Mouse (Mus musculus) kidney, postnatal 10 days (tissue): ENCODE measurements around the gene Ppat.

ENCODE experiments used
- DNase-seq: peaks from one replicate; pipeline ENCODE4 v3.0.0; 2021; ENCODE audit warnings: mixed read lengths

The Ppat gene

DNA sequence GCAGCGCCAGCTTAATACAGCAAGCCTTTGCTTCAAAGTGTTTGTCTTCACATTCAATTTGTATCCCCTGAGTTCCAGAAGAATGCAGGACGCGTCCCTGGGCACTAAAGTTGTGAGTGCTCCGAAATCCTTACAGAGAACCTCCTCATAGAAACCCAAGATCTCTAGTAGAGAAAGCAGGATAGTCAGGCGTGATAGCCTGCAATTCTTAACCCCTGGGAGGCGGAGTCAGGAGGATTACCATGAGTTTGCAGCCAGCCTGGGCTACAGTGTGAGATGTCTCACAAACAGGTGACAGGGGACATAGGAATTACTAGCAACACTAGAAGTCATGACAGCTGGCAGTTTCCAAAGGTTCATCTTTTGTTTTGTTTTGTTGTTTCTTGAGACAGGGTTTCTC is 81.8 kb downstream of the Ppat start:
- DNase-seq = no peak

DNA sequence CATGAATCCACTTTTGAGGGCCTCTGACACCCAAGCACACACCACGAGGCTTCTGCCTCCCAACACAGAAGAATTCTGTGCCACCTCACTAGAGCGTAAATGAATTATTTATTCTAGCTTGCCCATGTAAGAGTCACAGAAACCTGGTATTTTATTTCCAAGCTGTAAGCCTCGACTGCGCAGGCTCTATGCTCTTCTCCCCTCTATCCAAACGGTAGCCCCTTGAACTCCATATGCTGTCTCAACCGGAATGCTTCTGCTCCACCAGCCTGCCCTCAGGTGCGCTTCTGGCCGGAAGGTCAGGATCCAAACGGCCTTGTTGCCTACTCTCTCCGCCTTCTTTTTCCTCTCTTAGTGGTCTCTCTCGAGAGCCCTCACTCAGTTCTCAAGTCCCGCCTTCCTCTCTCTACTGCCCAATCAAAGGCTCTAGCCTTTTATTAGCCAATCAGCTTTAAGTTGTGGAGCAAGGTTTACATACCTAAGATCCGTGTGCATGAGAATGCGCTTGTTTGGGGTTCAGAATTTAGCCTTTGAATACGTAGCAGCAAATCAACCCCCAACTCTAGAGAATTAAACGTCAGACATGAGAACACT is 82.6 kb downstream of the Ppat start:
- peak; percentile 57 for DNase-seq

GRCm38 (mm10) chr5:76866819-76867218 is 84.6 kb downstream of the Ppat start:
- DNase-seq = no peak
